Mouse (Mus musculus): ENCODE measurements around the gene Rsph9. TPM values are rescaled to one million over a fixed set of nuclear protein-coding genes. Genes with fewer than 3 reads are reported as not detected.

Gene Rsph9
- total and polyA plus RNA-seq, 3 experiments: 4.6 to 14.9 (median 13.0) TPM

GRCm38 (mm10) chr17:46102608-46103159 is 41.3 kb downstream of the Rsph9 start:
- DNase-seq: no peak

GRCm38 (mm10) chr17:46101906-46102305 is 42.1 kb downstream of the Rsph9 start:
- DNase-seq: no peak

- DNase-seq: no peak
Measured at GRCm38 (mm10) chr17:46098525-46098924, 45.5 kb downstream of the Rsph9 start.

- DNase-seq: no peak
Measured at GRCm38 (mm10) chr17:46091899-46092298, 52.1 kb downstream of the Rsph9 start.

DNA sequence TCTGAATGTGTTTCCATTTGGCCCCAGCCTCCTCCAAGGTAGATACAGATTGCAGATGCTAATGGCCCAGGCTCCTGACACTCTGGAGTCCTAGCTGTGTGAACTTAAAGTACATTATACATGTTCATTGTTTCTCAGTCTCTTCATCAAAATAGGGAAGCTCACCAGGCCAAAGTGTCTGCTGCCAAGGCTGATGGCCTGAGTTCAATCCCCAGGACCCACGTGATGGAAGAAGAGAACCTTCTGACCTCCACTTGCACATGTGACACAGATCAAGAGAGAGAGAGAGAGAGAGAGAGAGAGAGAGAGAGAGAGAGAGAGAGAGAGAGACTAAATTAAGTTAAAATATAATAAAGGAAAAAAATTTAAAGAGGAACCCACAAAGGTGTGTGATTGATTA is 52.7 kb downstream of the Rsph9 start:
- no peak for DNase-seq

DNA sequence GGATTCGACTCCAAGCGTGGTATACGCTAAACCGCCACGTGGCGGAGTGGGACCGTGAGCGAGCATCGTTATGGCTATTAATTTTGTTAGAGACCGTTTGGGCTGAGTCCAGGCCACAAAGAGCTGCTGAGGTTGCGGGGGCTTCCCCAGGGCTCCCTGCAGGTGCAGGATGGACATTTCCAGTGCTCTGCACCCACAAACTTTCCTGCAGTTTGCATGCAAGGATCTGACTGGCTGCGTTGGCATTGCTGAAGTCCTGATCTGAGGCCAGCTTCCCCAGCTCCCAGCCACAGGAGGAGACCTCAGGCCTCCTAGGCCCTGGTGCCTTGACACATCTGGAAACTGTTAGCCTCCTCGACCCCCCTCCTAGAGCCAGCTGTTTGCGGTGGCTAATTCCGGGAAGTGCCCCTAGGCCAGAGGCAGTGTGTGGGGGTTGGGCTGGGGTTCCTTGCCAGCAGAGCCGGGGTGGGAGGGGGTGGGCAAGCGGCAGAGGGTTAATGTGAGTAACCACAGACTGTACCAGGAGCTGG is 57.6 kb downstream of the Rsph9 start:
- no peak for DNase-seq

GRCm38 (mm10) chr17:46084091-46084501 is 59.9 kb downstream of the Rsph9 start:
- peak; percentile 80 for DNase-seq

DNA sequence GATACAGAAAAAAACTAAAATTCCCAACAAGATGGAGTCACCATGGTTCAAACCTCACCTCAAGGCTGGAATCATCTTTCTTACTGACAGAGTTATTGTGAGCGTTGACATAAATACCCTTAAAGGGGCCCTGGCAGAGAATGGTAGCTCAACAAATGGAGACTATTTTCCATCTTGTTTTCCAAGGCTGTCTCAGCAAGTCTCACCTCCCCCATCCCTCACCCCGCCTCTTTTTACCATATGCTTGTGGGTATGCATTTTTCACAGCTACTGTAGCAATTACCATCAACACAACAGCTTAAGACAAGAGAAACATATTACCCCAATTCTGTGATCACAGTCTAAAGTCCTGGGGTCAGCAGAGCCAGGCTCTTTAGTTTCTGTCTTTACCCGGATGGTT is 60.6 kb downstream of the Rsph9 start:
- DNase-seq: no peak

DNA sequence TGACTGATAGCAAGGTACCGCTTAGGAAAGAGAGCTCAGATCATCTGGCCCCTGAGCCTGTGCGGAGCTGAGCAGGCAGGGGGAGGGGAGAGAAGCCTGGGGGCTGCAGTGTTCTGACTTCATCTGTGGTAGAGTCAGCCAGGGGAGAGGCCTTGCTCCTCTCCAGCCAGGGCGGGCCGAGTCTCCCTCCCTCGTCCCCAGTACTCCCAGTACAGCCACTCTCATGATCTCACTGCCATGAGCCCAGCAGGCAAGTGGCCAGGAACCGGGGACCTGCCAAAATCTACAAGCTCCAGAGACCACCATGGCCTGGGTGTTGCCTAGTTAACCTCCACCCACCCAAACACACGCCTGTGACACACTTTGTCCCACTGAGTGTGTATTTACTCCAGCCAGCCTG is 62.4 kb downstream of the Rsph9 start:
- no peak for DNase-seq

- no peak for DNase-seq
Measured at GRCm38 (mm10) chr17:46081042-46081441, 63.0 kb downstream of the Rsph9 start.

GRCm38 (mm10) chr17:46080388-46080787 is 63.6 kb downstream of the Rsph9 start:
- no peak for DNase-seq

GRCm38 (mm10) chr17:46079037-46079436 is 65.0 kb downstream of the Rsph9 start:
- DNase-seq: no peak

- no peak for DNase-seq
Measured at GRCm38 (mm10) chr17:46077921-46078534, 66.0 kb downstream of the Rsph9 start.

DNA sequence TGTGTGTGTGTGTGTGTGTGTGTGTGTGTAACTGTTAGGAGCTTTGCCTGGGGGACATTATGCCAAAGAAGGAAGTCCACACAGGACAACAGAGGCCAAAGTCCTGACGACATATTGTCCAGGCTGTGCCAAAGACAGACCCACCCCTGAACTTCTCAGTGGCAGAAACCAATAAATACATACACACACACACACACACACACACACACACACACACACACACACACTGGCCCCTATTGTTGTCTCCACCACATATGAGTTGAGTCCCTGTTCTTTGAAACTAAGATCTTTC is 67.8 kb downstream of the Rsph9 start:
- no peak for DNase-seq

DNA sequence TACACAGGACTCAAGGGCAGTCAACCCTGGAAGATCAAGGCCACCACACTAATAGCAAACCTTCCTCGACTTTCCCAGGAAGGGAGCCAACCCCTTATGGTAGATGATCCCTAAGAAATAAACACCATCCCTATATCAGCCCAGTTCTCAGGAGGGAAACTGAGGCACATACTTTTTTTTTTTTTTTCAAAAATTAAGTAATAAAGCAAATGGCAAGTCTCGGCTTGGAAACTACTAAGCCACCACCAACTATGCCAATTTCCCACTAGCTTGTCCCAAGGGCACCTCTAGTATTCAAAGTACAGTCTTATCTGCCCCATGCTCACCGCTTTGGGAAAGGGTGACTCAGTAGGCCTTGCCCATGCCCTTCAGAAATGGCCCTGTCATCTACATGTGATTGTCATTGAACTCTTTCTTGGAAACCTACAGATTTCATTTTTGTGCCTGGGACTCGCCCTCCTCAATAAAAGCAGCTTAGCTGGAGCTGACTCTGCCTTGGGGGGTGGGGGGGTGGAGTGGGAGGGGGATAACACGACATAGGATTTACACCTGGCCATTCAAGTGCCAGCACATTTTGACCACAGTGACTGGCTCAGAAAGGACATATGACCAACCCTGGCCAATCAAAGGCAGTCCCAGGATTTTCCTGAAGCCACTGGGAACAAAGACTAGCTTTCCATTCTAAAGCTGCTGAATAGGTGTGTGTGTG is 68.3 kb downstream of the Rsph9 start:
- peak; percentile 84 for DNase-seq

DNA sequence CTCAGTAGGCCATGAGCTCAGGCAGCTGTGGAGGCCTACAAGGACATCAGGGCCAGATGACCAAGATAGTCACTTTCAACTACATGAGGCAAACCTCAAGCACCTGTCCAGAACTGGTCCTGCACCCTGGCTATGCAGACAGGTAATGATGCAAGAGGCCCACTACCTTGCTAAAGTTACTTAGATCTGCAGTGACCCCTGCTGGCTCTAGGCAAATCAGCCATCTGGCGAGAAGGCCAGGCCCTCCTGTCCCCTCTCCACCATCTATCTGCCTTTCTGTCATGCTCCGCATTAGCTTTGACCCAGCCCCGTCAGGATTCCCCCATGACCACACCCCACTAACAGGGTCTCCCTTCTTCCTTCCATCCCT is 68.9 kb downstream of the Rsph9 start:
- DNase-seq: peak; percentile 71

DNA sequence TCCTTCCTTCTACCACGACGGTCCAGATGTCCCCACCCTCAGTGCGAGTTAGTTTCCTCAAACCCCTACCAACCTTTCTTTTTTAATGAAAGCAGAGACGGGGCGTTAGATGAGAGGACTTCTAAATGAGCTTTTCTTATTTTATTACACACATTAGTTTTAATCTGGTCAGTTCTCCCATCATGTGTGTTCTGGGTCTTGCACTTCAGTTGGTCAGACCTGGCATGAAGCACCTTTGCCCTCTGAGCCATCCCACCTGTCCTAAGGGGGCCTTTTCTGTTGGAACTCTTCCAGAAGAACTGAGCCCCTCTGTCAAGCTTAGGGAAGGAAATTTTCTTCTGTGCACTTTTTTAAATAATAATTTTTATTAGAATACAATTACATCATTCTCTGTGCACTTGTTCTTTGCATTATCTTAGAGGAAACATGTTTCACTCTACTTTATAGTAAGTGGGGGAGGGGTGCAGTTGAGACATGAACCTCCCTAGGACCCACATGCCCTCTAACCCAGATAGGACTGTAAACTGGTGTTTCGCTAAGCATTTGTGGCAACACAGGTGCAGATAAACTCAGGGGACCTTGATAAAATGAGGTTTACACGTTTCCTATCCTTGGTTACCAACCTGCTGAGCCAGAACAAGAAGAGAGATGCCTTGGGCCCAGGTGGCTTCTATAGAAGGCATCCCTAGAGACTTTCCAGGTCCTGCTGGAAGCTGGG is 69.5 kb downstream of the Rsph9 start:
- DNase-seq: no peak

- DNase-seq: peak; percentile 88
Measured at GRCm38 (mm10) chr17:46073730-46074301, 70.2 kb downstream of the Rsph9 start.
